Mouse (Mus musculus) cerebellum, adult 18-20 months (tissue): Measurements from ENCODE around the gene Sdhaf1.

Experiments used
- DNase-seq, 2 experiments: peaks; one replicate each; pipeline ENCODE4 v3.0.0; 2021

Sdhaf1 gene

DNA sequence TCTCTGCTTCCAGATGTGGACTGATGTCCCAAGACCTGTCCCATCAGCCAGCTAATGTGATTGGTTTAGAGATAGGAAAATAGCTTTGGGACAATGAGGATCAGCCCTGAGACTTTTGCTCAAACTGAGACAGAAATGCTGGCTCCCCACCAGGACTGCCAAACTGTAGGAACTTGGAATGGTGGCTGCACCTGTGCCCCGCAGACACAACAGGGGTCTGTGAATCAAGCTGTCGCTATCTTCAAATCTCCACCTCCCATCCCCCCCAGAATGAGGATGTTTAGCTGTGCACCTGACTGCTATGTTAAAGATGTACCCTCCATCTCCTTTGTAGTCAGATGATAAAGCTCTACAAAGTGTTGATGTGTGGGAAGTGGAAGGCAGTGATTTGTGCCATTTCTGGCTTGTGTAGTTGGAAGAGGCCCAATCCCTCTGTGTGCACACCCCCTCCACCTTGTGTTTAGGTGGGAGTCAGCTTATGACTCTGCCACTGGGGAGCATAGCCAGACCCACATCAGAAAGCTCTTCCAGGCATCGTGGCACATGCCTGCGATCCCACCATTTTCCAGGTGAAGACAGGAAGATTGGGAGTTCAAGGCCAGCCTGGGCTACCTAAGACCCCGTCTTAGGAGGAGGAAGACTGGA, 727 bp upstream of the Sdhaf1 start:
- DNase-seq: no peak

GRCm38 (mm10) chr7:30322865-30323264, 830 bp downstream of the Sdhaf1 start:
- no peak for DNase-seq

DNA sequence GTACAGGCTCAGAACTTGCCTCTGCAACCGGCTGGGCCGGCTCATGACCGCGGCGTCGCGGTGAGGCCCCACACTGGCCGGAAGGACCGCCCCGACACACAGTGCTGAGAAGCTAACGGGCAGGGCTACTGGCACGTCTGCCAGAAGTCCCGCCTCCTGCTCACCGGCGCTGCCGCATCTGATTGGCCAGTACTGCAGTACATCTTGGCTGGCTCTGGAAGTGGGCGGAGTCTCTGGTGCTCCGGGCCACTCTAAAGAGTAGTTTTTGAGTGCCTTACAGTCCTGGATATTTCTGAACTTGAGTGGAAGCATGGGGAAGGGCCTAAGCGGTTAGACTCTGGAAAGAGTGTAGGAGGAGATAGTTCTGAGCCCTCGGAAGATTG, 1.4 kb downstream of the Sdhaf1 start:
- peak; percentile 97 to 99 for DNase-seq

GRCm38 (mm10) chr7:30321539-30322284, 2.0 kb downstream of the Sdhaf1 start, which contains the start of gene E130208F15Rik:
Gene E130208F15Rik, plus strand, starts transcription at chr7:30321740.
- peak; percentile 74 to 82 for DNase-seq

- no peak for DNase-seq
These were observed 2.7 kb downstream of the Sdhaf1 start for GRCm38 (mm10) chr7:30320946-30321345.

DNA sequence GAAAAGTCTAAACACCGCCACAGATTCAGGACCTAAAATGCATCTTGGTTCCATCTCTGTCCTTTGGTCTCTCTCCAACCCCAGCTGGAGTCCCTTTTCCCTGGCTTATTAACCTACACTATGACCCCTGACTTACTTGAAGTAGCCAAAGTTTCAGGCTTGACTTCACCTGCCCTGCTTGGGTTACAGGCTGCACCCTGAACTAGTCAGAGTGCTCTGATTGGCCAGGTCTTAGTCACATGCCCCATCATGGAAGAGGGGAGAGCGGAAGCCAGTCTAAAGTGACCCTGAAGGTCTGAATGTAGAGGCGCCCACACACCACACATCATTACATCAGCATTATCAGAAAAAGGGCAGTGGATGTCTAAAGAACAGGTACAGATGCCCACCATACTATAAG, 5.6 kb downstream of the Sdhaf1 start:
- no peak for DNase-seq

DNA sequence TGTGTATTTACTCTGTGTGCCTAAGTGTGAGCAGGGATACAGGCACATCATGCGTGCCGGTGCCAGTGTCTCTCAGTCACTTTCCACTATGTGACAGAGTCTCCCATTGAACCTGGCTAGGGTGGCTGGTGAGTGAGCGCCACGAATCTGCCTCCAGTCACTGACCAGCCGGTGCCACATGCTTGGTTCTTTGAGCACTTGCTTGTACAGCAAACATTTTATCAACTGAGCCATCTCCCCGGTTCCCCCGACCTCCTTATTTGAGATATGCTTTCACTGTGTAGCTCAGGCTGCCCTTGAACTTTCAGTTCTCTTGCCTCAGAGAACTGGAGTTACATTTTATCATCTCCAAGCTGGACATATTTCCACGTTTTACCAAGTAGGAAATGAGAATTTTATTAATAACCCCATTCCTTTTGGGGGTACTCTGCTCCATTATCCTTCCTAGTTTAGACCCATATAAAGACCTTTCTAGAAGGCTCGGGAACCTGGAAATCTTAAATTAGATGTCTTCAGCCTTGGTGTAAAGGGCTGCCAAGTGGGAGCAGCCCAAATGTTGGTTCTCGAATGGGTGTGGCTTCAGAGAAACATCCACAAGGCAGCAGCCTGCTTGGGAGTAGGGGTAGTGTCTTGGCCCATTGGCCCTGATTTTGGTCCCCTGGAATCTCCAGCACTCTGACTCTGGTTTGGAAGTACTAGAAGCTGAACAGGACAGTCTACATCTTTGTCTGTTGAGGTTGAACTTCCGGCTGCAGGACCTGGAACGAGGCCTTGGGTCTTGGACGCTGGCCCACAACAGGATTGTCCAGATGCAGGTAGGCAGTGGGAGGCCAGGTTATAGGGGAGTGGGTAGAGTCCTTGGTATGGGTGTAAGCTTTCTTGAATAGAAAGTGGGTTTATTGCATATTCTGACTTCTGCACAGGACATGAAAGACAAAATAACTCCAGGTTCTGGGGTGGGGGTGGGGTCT, 7.9 kb downstream of the Sdhaf1 start:
- peak in 1 of 2 experiments; percentile 38 for DNase-seq

DNA sequence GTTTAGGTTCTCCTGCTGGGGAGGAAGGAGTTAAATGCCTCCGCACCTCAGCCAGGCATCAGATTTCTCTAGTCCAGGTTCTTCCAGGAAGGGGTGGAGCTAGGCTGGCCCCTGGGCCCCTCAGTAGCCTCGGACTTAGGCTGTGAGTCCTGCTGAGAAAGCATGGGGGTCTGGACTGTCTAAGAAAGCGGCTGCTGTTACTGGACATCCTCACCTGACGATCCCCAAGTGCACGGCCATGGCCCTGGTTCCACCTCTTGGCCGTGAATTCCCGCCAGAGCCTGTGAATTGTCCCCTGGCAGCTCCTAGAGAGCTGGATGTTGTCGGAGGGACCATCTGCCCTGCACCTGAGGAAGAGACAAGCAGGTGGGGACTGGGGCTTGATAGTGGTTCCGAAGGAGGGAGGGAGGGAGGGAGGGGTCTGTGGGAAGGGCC, 9.0 kb downstream of the Sdhaf1 start, which contains the start of gene Syne4:
Gene Syne4, plus strand, starts transcription at position 87 of the 435 bp plus-strand sequence.
- peak in 1 of 2 experiments; percentile 46 for DNase-seq

DNA sequence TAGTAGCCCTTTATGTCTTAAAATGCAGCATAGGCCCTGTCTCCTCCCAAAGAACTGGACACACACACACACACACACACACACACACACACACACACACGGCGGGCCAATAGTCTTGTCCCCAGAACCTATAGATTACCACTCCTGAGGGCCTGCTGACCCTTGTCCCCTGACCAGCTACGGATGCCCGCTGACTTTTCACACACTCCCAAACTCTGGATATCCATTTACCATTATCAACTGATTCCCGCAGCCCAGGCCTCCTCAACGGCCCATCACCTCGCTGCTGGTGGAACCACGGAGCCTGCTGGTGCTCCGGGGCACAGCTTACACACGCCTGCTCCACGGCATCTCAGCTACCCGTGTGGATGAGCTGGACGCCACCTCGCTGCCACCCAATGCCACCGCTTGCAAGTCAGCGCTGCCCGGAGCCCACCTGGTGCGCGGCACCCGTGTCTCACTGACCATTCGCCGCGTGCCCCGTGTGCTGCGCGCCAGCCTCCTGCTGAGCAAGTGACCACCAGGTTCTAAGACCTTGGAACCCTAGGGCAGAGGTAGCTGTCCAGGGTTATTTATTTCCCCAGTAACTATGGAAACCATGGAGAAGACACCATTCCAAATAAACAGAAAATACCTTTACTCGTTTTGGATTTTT, 9.9 kb downstream of the Sdhaf1 start:
- DNase-seq: peak in 1 of 2 experiments; percentile 23

GRCm38 (mm10) chr7:30310136-30310535, 13.6 kb downstream of the Sdhaf1 start:
- no peak for DNase-seq

GRCm38 (mm10) chr7:30309395-30310129, 14.1 kb downstream of the Sdhaf1 start:
- DNase-seq: no peak

DNA sequence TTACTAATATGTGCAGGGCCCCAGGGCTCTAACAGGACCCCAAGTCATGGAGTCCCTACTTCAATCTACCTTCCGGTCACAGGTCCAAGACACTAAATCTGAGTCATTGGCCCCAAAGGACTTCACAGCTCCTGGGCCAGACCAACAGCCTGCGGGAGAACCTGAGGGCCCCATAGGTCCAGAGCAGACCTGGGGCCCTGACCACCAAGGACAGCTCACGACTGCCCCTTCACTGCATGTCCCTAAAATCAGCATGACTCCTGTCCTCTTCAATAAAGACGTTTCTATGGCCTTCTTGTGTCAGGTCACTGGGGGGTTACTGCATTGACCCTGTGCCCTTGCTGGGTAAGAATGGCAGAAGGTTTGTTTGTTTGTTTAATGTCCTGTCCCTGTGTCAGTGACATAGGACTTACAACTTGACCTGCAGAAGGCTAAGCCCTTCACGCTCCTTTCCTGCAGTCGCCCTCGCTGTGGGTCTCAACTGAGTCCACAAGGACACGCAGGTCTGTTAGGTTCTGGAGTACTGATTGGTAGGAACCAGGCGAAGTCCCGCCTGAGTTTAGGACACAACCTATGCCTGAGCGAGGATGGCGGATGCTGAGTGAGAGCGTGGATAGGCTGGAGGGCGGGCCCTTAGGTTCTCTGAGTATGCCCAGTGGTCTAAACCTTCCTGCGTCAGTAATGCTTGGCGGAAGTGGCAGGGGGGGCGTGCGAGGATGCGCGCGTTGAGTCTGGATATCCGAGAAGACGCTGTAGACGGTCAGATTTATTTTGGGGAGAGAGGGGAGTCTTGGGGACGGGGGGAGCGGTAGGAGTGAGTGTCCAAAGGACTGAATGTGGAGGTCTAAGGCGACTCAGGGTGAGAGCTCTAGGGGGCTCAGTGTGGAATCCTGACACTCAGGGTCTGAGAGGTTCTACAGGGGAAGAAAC, 15.4 kb downstream of the Sdhaf1 start, which contains the start of gene Alkbh6:
Gene Alkbh6, plus strand, starts transcription at position 642 of the 930 bp plus-strand sequence.
- peak; percentile 91 to 99 for DNase-seq

- peak in 1 of 2 experiments; percentile 33 for DNase-seq
These were observed 17.5 kb downstream of the Sdhaf1 start for GRCm38 (mm10) chr7:30306083-30306779.

GRCm38 (mm10) chr7:30300914-30301313, 22.8 kb downstream of the Sdhaf1 start:
- peak in 1 of 2 experiments; percentile 66 for DNase-seq

DNA sequence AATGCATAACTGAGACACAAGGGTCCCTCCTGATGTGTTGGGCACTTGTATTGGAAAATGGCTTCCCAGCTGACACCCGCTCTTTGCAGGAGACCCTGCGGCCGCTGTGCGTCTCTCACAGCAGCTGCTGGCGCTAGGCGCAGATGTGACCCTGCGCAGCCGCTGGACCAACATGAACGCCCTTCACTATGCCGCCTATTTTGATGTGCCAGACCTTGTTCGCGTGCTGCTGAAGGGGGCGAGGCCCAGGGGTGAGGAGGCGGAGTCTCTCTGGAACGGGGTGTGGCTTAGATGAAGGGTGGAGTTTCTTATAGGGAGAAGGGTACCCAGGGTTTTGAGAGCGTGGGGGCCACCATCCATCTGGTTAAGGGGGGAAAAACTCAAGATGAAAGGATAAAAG, 26.4 kb downstream of the Sdhaf1 start:
- DNase-seq: peak; percentile 28 to 40

DNA sequence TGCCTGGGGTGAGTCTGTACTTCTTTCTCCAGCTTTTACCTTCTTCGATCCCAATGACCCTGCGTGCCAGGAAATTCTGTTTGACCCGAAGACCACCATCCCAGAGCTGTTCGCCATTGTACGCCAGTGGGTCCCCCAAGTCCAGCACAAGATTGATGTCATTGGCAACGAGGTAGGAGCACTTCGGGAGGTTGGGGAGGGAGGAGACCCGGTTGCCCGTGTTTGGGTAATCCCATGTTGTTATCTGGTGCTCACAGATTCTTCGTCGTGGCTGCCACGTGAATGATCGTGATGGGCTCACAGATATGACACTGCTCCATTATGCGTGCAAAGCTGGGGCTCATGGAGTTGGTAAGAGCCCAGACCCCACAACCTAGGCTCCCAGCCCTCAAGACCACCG, 26.9 kb downstream of the Sdhaf1 start:
- DNase-seq: peak in 1 of 2 experiments; percentile 9

DNA sequence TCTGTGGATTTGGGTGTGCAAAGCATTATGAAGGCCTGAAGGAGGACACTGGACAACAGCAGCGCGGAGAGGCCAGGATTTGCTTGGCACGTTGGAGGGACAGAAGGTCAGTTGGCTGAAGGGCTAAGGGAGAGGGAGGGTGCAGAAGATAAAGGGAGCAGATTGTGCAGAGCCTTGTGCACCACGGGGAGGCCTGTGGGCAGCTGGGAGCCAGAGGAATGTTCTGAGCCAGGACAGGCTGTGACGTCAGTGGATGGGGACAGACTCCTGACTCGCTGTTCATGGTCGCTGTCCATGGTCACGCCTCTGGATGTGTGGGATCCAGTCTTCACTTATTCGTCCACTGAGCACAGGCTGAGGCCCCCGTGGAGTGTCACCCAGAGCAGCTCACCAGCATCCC, 28.6 kb downstream of the Sdhaf1 start:
- DNase-seq: peak; percentile 94 to 97

DNA sequence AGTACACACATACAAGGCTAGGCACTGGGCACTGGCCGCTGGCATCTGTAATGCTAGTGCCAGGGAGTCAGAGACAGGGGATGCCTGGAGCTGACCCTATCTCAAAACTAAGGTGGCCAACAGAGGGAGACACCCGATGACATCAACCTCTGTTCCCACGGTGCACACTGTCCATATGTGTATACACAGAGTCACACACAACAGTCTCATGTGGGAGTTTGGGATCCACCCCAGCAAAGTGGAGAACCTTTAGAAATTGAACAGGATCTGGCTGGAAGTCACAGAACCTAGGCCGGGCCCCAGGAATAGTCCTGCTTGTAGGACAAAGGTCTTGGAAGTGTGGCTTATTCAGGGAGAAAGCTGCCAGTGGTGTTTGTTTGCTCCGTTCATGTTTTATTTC, 29.4 kb downstream of the Sdhaf1 start:
- DNase-seq: peak; percentile 43 to 57

DNA sequence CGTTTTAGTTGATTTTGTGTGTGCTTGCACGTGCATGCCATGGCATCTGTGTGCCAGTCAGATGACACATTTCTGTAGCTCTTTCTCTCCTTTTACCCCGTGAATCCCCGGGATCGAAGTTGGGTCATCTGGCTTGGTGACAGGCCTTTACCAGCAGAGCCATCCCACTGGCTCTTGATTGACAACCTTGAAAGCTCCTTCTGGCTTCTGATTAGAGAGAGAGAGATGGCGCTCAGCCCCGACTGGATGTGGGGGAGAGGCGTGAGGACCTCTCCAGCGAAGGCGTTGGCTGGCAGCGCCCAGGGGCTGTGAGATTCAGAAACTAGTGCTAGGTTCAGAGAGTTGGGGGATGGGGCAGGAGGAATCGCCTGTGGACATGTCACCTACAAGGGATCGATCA, 29.9 kb downstream of the Sdhaf1 start:
- DNase-seq: peak; percentile 60 to 61
